Comparison of ENCODE assay signal across 22 mouse cellular contexts in genomic region chr2:140200713-140201112, GRCm38 (mm10). TPM values are rescaled to one million over a fixed set of nuclear protein-coding genes. Genes with fewer than 3 reads are reported as not detected.
A peak's percentile ranks its signal among the peaks of the same experiment; 100 is the strongest.
DNase-seq lines count a peak whose midpoint lies in the region; ATAC-seq and TF ChIP-seq lines count a peak whose summit lies in the region.
"Had no signal": no experiment of that assay in that cellular context is flagged by ENCODE, and none has a peak within 500 bp of the region (broad histone marks: within the 10 kb centered on the region; RNA-seq: fewer than 3 reads in every experiment).

No protein-coding gene starts in this region.

- H3K4me1 ChIP-seq in heart, postnatal 0 days (ENCODE audit: control insufficient read depth, insufficient read depth): no peaks in the 10 kb centered on the region
- no peaks in the 10 kb centered on the region for H3K4me1 ChIP-seq in lung, postnatal 0 days (ENCODE audit: insufficient read depth, low read depth, low read length)
- peaks cover 5% of the 10 kb centered on the region for H3K4me1 ChIP-seq in cortical plate, adult 2 months (ENCODE audit: control insufficient read depth, insufficient read depth, low read length)
- H3K4me1 ChIP-seq: embryonic facial prominence, embryonic 15.5 days; forebrain, embryonic 13.5 days; limb, embryonic 13.5 days; neural tube, embryonic 12.5 days had no signal

- 87% methylated on average over 2 of the region's 2 CpGs for WGBS in heart, postnatal 0 days
- 68% methylated on average over 2 of the region's 2 CpGs for WGBS in lung, postnatal 0 days

- no peak overlapping the region for H3K9ac ChIP-seq in heart, postnatal 0 days (replicated peaks; ENCODE audit: low read depth, low read length)
- H3K9ac ChIP-seq in lung, postnatal 0 days (replicated peaks; ENCODE audit: low read depth): no peak overlapping the region
- H3K9ac ChIP-seq: embryonic facial prominence, embryonic 15.5 days; forebrain, embryonic 13.5 days; limb, embryonic 13.5 days; neural tube, embryonic 12.5 days had no signal

- TF ChIP-seq POLR2A in cortical plate, adult 2 months (IDR thresholded peaks at IDR 0.05; ENCODE audit: extremely low read depth, insufficient read depth, low read length): no peak

- no peak for ATAC-seq in heart, postnatal 0 days (ENCODE audit: insufficient read depth, low read depth)
- no peak for ATAC-seq in lung, postnatal 0 days
- ATAC-seq: forebrain, embryonic 13.5 days had no signal

- no peak overlapping the region for H3K4me3 ChIP-seq in heart, postnatal 0 days (ENCODE audit: low read depth, low read length)
- H3K4me3 ChIP-seq in lung, postnatal 0 days (ENCODE audit: low read depth, low read length): no peak overlapping the region
- no peak overlapping the region for H3K4me3 ChIP-seq in cortical plate, adult 2 months (ENCODE audit: insufficient read depth, low read length)
- H3K4me3 ChIP-seq: embryonic facial prominence, embryonic 15.5 days; forebrain, embryonic 13.5 days; heart, embryonic 10.5 days; limb, embryonic 13.5 days; neural tube, embryonic 12.5 days had no signal

- DNase-seq in heart, postnatal 0 days (ENCODE audit: low spot score): no peak
- no peak for DNase-seq in heart, postnatal 4 days
- no peak for DNase-seq in lung, postnatal 0 days (ENCODE audit: low spot score)
- no peak for DNase-seq in lung, adult 18-20 months
- peak; percentile 16 for DNase-seq in R1 (ENCODE audit: low read depth, low spot score)
- no peak for DNase-seq in frontal cortex, postnatal 14 days (ENCODE audit: low spot score in 2 of 2)
- DNase-seq: adrenal gland, postnatal 36 days; cerebellum, adult 11-12 months; heart, postnatal 36 days; layer of hippocampus, postnatal 36 days; lung, adult 2 months; thymus, postnatal 14 days had no signal

- no peak for TF ChIP-seq EP300 in heart, postnatal 0 days (IDR thresholded peaks at IDR 0.05; ENCODE audit: low read depth)
- TF ChIP-seq EP300 in lung, postnatal 0 days (IDR thresholded peaks at IDR 0.05): no peak

- TF ChIP-seq CTCF in heart, postnatal 0 days (IDR thresholded peaks at IDR 0.05; ENCODE audit: low read depth): peak; percentile 40
- TF ChIP-seq CTCF in lung, postnatal 0 days (IDR thresholded peaks at IDR 0.05): peak; percentile 42
- TF ChIP-seq CTCF in cortical plate, adult 2 months (IDR thresholded peaks at IDR 0.05; ENCODE audit: extremely low read depth, insufficient read depth, low read length): peak; percentile 38; the same call in 1 of the 2 replicates

- H3K4me2 ChIP-seq in heart, postnatal 0 days (ENCODE audit: low read depth, low read length): no peak overlapping the region
- no peak overlapping the region for H3K4me2 ChIP-seq in lung, postnatal 0 days (replicated peaks; ENCODE audit: low read depth, low read length)
- H3K4me2 ChIP-seq: embryonic facial prominence, embryonic 15.5 days; forebrain, embryonic 13.5 days; limb, embryonic 13.5 days; midbrain, embryonic 11.5 days; neural tube, embryonic 12.5 days had no signal

- H3K27ac ChIP-seq in heart, postnatal 0 days (ENCODE audit: low read depth): no peak overlapping the region
- H3K27ac ChIP-seq in lung, postnatal 0 days (ENCODE audit: low read length): no peak overlapping the region
- no peak overlapping the region for H3K27ac ChIP-seq in cortical plate, adult 2 months (ENCODE audit: insufficient read depth, low read length)
- H3K27ac ChIP-seq: embryonic facial prominence, embryonic 15.5 days; forebrain, embryonic 13.5 days; heart, embryonic 10.5 days; limb, embryonic 13.5 days; neural tube, embryonic 12.5 days had no signal

- peaks cover 52% of the 10 kb centered on the region for H3K36me3 ChIP-seq in heart, postnatal 0 days (replicated peaks; ENCODE audit: control insufficient read depth, insufficient read depth, low read length)
- peaks cover 4% of the 10 kb centered on the region; the same call in 1 of the 2 replicates for H3K36me3 ChIP-seq in lung, postnatal 0 days (ENCODE audit: insufficient read depth, low read length)

- H3K27me3 ChIP-seq in heart, postnatal 0 days (ENCODE audit: control insufficient read depth, insufficient read depth, low read length): no peaks in the 10 kb centered on the region
- H3K27me3 ChIP-seq in lung, postnatal 0 days (replicated peaks; ENCODE audit: insufficient read depth, low read length): no peaks in the 10 kb centered on the region
- H3K27me3 ChIP-seq: embryonic facial prominence, embryonic 15.5 days; forebrain, embryonic 13.5 days; limb, embryonic 13.5 days; neural tube, embryonic 12.5 days had no signal

- H3K9me3 ChIP-seq in heart, postnatal 0 days (replicated peaks; ENCODE audit: control insufficient read depth, low read length): no peaks in the 10 kb centered on the region
- H3K9me3 ChIP-seq in lung, postnatal 0 days (ENCODE audit: low read length): no peaks in the 10 kb centered on the region
- H3K9me3 ChIP-seq: embryonic facial prominence, embryonic 15.5 days; forebrain, embryonic 13.5 days; heart, embryonic 10.5 days; limb, embryonic 13.5 days; neural tube, embryonic 12.5 days had no signal

RNA-seq across cellular contexts. Expression of gene Ndufaf5, which starts 30.3 kb away (rescaled TPM):
- total RNA-seq in heart, postnatal 0 days (2014; rRNA removed; ENCODE audit: low replicate concordance): 17.0 and 17.1 TPM in 2 replicates
- polyA plus RNA-seq in heart, postnatal 0 days (2015; fragmentation: Nextera tagmentation; extraction: Ambion mirVana): 33.4 and 35.1 TPM in 2 replicates
- total RNA-seq in heart, postnatal 4 days (2021): 10 to 100 TPM; 32.7 to 37.4 TPM
- 9.2 and 9.4 TPM in 2 replicates for polyA plus RNA-seq in lung, postnatal 0 days (2015; fragmentation: Nextera tagmentation; extraction: Ambion mirVana)
- polyA plus RNA-seq in cortical plate, adult 2 months (2012; rRNA removed): 37.3 and 39.7 TPM in 2 replicates

RNA-seq across cellular contexts. Expression of gene Esf1, which starts 30.3 kb away (rescaled TPM):
- total RNA-seq in heart, postnatal 0 days (2014; rRNA removed; ENCODE audit: low replicate concordance): 1.7 and 2.9 TPM in 2 replicates
- polyA plus RNA-seq in heart, postnatal 0 days (2015; fragmentation: Nextera tagmentation; extraction: Ambion mirVana): 10.8 and 12.9 TPM in 2 replicates
- 10 to 100 TPM; 16.0 to 17.7 TPM for total RNA-seq in heart, postnatal 4 days (2021)
- 12.1 and 15.1 TPM in 2 replicates for polyA plus RNA-seq in lung, postnatal 0 days (2015; fragmentation: Nextera tagmentation; extraction: Ambion mirVana)
- 12.6 and 13.0 TPM in 2 replicates for polyA plus RNA-seq in cortical plate, adult 2 months (2012; rRNA removed)

RNA-seq across cellular contexts. Expression of gene Gm17374, which starts 48.9 kb away (rescaled TPM):
- total RNA-seq in heart, postnatal 0 days (2014; rRNA removed; ENCODE audit: low replicate concordance): not detected in 2 replicates
- polyA plus RNA-seq in heart, postnatal 0 days (2015; fragmentation: Nextera tagmentation; extraction: Ambion mirVana): not detected in 2 replicates
- total RNA-seq in heart, postnatal 4 days (2021): not detected
- polyA plus RNA-seq in lung, postnatal 0 days (2015; fragmentation: Nextera tagmentation; extraction: Ambion mirVana): not detected in 2 replicates
- not detected in 2 replicates for polyA plus RNA-seq in cortical plate, adult 2 months (2012; rRNA removed)
- total RNA-seq: adrenal gland, postnatal 36 days; gastrocnemius, adult 18-20 months; heart, postnatal 36 days; layer of hippocampus, postnatal 36 days had no signal
- polyA plus RNA-seq: embryonic facial prominence, embryonic 15.5 days; forebrain, embryonic 13.5 days; heart, embryonic 10.5 days; intestine, embryonic 14.5 days; limb, embryonic 13.5 days; lung, adult 2 months; midbrain, embryonic 11.5 days; neural tube, embryonic 12.5 days; stomach, embryonic 14.5 days had no signal
